Mouse (Mus musculus): ENCODE results near the gene Osbpl7.
A peak's percentile ranks its signal among the peaks of the same experiment; 100 is the strongest.

Osbpl7 gene

DNA sequence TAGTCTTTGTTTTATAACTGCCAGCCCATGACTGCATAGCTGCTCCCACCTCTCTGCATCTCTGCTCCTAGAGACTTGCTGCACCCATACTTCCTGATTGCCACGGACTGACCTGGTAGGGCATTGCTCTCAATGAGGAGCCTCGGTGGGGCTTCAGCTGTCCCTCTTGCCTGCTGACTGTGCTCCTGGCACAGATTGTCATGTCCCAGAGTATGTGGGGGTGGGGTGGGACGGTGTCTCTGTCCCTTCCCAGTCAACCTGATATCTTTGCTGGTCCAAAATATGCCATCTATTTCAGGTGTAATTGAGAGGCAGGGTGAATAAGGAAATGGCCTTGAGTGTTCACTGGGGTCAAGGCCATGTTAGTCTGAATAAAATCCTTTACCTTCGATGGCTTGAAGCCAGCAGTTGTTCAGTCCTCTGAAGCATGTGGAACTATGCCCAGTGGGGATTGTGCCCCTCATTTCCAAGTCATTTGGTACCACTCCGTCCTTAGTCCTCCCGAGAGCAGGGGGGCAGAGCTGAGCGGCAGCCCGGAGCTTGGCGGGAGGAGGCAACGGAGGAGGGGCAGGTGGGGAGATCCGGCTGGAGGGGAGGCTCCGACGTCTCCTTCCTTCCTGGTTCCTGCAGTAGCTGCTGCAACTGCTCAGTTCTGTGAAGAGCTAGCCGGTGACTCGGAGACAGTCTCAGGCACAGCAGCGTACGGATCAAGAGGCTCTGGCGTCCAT is at the start of gene Osbpl7:
Gene Osbpl7, plus strand, starts transcription at position 413 of the 728 bp plus-strand sequence.
- peak; percentile 72 for DNase-seq

GRCm38 (mm10) chr11:97003170-97003569 is 47.3 kb upstream of the Osbpl7 start:
- DNase-seq, result no peak

- no peak for DNase-seq
These were observed 43.2 kb upstream of the Osbpl7 start for GRCm38 (mm10) chr11:97007093-97007794.

DNA sequence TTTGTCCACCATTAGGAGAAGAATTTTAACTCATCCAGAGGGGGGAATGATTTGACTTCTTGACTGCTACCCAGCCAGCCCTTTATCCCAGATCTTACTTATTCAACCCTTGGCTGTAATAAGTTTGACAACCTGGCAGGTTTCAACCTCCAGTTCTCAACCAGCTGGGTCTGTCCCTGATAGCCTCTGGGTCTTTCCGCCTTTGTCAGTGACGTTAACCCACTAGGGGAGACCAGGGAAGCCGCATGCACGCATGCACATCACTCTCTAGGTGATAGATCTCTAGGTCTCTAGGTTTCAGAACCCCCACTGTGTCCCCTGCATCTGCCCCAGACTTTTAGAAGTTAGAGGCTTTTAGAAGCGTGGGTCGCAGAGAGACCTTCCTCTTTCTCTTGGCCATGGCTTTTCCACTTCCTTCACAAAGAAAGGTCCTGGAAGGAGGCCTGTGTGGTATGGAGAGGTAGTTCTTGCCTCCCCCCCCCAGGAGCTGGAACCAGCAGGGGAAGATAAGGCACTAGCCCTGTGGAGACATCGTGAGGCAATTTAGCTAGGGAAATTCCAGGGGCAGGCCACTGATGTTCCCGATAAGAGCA is 41.1 kb upstream of the Osbpl7 start:
- DNase-seq, result no peak

DNA sequence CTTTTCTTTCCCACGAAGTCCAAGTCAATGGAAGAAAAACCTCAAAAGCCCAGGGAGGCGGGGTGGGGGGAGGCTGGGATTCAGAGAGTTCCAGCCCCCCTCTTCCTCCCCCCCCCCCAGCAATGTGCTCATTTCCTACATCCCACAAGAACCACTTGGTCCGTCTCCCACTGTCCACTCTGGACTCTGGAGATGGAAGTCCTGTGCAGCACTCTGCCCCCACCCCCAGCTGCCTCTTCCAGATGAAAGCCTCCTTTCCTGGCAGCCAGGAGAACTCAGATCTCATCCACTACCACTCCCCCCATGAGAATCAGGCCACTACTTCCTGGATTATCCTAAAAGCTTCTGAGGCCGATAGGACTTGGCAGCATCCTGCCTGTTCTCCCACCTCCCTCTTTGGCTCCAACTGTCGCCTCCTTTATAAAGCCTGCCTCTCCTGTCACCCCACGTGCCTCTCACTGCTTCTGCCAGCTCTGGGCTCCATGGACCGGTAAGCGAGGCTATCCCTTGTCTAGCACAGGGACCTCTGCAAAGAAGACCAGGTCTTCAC is 37.2 kb upstream of the Osbpl7 start, which contains the start of gene Sp6:
Gene Sp6, plus strand, starts transcription at position 274 of the 550 bp plus-strand sequence.
- DNase-seq, result no peak

- DNase-seq, result no peak
These were observed 32.5 kb upstream of the Osbpl7 start for GRCm38 (mm10) chr11:97017696-97018582.

- no peak for DNase-seq
These were observed 31.7 kb upstream of the Osbpl7 start for GRCm38 (mm10) chr11:97018583-97019344.

DNA sequence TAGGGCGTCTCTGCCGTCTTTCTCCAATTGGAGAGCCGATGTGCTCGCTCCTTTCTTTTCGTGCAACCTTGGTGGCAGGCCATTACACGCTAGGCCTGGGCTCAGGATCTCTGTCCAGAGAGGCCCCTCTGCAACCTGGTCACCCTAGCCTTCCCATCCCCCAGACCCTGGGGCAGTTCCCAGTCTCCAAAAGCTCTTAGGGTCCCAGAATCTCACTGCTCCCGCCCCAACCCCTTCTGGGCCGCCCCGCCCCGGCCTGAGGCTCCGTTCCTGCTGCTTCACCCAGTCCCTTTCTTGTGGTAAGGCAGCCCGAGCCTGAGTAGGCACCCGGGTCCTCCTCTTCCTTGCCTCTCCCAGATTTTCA is 31.1 kb upstream of the Osbpl7 start:
- DNase-seq, result no peak

DNA sequence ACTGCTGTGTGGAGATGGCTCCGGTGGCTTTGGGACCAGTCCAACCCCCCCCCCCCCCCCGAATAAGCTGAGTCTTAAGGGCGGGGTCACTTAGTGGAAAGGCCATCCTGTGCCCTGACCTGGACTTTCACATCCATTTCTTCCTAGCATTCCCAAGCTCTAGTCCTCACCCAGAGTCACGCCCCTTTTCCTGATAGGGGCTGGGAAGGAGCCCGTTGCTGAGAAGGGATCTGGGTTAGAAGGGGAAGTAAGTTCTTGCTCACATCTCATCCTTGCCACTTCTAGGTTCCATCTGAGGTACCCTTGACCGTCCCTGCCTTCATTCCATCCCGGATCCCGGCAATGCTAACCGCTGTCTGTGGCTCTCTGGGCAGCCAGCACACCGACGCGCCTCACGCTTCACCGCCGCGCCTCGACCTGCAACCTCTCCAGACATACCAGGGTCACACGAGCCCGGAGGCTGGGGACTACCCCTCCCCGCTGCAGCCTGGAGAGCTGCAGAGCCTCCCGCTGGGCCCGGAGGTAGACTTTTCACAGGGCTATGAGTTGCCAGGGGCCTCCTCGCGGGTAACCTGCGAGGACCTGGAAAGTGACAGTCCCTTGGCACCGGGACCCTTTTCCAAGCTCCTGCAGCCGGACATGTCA is 29.2 kb upstream of the Osbpl7 start:
- DNase-seq, result no peak

DNA sequence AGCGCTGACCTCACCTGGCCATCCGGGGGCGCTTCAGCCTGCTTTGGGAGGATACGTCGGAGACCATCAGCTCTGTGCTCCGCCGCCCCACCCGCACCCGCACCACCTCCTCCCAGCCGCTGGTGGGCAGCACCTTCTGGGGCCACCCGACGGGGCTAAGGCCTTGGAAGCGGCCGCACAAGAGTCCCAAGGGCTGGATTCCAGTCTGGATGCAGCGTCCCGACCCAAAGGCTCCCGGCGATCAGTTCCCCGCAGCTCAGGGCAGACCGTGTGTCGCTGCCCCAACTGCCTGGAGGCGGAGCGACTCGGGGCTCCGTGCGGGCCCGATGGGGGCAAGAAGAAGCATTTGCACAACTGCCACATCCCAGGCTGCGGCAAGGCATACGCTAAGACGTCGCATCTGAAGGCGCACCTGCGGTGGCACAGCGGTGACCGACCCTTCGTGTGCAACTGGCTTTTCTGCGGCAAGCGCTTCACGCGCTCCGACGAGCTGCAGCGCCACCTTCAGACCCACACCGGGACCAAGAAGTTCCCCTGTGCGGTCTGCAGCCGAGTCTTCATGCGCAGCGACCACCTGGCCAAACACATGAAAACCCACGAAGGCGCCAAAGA is 28.4 kb upstream of the Osbpl7 start:
- DNase-seq, result peak; percentile 70

DNA sequence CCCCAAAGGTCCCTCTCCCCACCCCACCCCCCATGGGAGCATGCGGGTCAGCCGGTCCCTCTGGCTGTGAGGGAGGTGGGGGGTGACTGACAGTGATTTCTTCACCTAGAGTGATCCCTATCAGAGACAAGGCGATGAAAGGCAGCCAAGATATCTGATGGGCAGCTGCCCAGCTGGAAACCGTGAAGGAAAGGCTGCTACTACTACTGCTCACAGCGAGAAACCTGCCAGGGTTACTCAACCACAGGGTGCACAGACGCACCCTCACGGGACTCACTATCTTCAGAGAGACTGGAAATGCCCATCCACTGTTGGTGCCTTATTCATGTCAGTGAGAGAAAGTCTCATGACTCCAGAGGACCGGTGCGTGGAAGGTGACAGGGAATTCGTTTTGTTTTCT is 25.5 kb upstream of the Osbpl7 start:
- DNase-seq, result peak; percentile 35

GRCm38 (mm10) chr11:97025721-97026344 is 24.6 kb upstream of the Osbpl7 start:
- DNase-seq, result peak; percentile 88

- DNase-seq, result peak; percentile 87
These were observed 20.6 kb upstream of the Osbpl7 start, which contains the start of gene Scrn2 for GRCm38 (mm10) chr11:97029686-97030417. Gene Scrn2, plus strand, starts transcription at chr11:97029938.

GRCm38 (mm10) chr11:97030426-97030825 is 20.0 kb upstream of the Osbpl7 start:
- no peak for DNase-seq

DNA sequence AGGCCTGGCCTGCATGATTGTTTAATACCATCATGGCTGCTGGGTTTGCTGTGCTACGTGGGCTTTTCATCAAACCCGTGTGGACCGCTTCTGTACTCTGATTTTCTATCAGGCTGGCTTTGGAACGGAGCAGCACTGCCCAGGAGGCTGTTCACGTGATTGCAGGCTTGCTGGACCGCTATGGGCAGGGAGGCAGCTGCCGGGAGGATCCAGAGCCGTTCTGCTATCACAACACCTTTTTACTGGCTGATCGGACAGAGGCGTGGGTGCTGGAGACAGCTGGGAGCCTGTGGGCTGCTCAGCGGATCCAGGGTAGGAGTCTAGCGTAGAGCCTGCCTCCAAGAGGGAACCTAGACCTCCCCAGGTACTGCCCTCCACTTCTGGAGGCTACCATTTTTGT is 18.5 kb upstream of the Osbpl7 start:
- DNase-seq, result no peak

GRCm38 (mm10) chr11:97032499-97032898 is 17.9 kb upstream of the Osbpl7 start:
- no peak for DNase-seq

GRCm38 (mm10) chr11:97033781-97034180 is 16.6 kb upstream of the Osbpl7 start:
- DNase-seq, result no peak

DNA sequence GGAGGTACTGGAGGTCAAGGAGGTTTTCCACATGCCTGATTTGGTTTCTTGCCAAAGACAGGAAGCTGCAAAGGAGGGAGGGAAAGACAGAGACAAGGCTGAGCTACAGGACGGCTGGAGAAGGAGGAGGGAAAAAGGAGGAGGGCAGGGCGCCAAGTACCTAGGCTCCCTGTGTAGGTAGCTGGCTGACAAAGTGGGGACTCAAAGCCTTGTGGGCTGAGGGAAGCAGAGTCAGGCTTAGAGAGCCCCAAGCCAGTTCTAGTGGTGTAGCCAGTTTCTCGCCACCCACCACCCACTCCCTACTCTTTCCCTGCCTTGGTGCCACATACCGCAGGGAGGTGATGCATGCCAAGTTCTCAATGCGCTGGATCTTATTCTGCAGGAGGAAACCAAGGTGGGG is 14.3 kb upstream of the Osbpl7 start:
- DNase-seq, result no peak

DNA sequence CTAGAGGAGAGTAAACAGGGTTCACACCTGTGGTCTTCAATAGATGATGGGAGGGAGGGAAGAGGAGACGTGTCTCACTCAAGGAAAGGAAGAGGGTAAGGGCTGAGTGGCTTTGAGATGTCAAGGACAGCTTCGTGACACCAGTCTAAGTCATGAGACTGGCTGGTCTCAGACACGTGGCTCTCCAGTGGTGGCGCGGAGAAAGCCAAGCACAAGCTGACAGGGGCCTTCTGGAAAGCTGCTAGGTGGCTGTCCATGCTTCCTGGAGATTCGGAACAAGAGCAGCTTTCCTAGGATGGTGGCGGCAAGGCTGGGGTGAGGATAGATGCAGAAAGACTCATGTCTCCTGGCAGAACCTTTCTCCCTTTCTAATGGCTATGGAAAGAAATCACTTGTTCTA is 11.5 kb upstream of the Osbpl7 start:
- DNase-seq, result no peak
